Mouse (Mus musculus): ENCODE results near the gene 4930519P11Rik. TPM values are rescaled to one million over a fixed set of nuclear protein-coding genes. Genes with fewer than 3 reads are reported as not detected.

4930519P11Rik gene
- polyA plus RNA-seq, 1 experiment from 2014 or later = not detected

GRCm38 (mm10) chr2:154572996-154573395 is 40.2 kb downstream of the 4930519P11Rik start:
- Histone ChIP-seq H3K4me1 (peaks cover 53% of the 10 kb centered on the region), H3K4me3 (no peak overlapping the region), H3K27me3 (ENCODE audit: low read depth, poor library complexity, severe bottlenecking) (0 out of 2 replicates have a peak, but pooled peaks cover 7% of the 10 kb centered on the region), H3K36me3 (peaks cover 1% of the 10 kb centered on the region; the same call in 1 of the 2 replicates), H3K9me3 (replicated peaks) (no peaks in the 10 kb centered on the region), H3K27ac (replicated peaks) (no peak overlapping the region)
- DNase-seq (ENCODE audit: low spot score) = no peak
- 85% methylated on average over 3 of the region's 3 CpGs for WGBS

- no peak overlapping the region for H3K27ac ChIP-seq (replicated peaks)
- H3K4me3 ChIP-seq = no peak overlapping the region
- 0 out of 2 replicates have a peak, but pooled peaks cover 7% of the 10 kb centered on the region for H3K27me3 ChIP-seq (ENCODE audit: low read depth, poor library complexity, severe bottlenecking)
- H3K36me3 ChIP-seq = peaks cover 10% of the 10 kb centered on the region; the same call in 1 of the 2 replicates
- peaks cover 53% of the 10 kb centered on the region for H3K4me1 ChIP-seq
- 89% methylated on average over 8 of the region's 8 CpGs for WGBS
- no peaks in the 10 kb centered on the region for H3K9me3 ChIP-seq (replicated peaks)
- no peak for DNase-seq (ENCODE audit: low spot score)
Measured at GRCm38 (mm10) chr2:154571976-154572375, 41.3 kb downstream of the 4930519P11Rik start.

DNA sequence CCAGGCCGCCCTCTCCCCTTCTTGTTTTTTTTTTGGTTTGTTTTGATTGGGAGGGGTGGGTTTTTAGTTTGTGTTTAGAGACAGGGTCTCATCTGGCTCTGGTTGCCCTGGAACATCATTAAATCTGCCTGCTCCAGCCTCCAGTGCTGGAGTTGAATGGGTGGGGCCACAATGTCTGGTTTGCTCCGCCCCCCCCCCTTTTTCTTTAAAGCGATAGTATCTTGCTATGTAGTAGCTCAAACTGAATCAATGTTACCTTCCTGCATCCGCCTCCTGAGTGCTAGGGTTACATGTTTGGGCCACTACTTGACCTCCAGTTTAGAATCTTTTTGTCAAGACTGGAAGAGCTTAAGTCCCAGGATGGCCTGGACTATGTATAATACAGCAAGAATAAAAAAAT is 42.0 kb downstream of the 4930519P11Rik start:
- Histone ChIP-seq H3K36me3 (peaks cover 12% of the 10 kb centered on the region; the same call in 1 of the 2 replicates), H3K9me3 (replicated peaks) (no peaks in the 10 kb centered on the region), H3K4me3 (0 out of 2 replicates have a peak overlapping the region, but pooled peaks have one; percentile 1), H3K27ac (replicated peaks) (peak overlapping the region; percentile 98; the same call in 1 of the 2 replicates), H3K4me1 (peaks cover 53% of the 10 kb centered on the region), H3K27me3 (ENCODE audit: low read depth, poor library complexity, severe bottlenecking) (0 out of 2 replicates have a peak, but pooled peaks cover 7% of the 10 kb centered on the region)
- WGBS = 82% methylated on average over 4 of the region's 4 CpGs
- no peak for DNase-seq (ENCODE audit: low spot score)

GRCm38 (mm10) chr2:154570666-154571065 is 42.6 kb downstream of the 4930519P11Rik start:
- DNase-seq (ENCODE audit: low spot score) = no peak
- peak overlapping the region; percentile 98 for H3K27ac ChIP-seq (replicated peaks)
- H3K27me3 ChIP-seq (ENCODE audit: low read depth, poor library complexity, severe bottlenecking) = 0 out of 2 replicates have a peak, but pooled peaks cover 7% of the 10 kb centered on the region
- H3K36me3 ChIP-seq = peaks cover 14% of the 10 kb centered on the region; the same call in 1 of the 2 replicates
- peaks cover 56% of the 10 kb centered on the region for H3K4me1 ChIP-seq
- H3K9me3 ChIP-seq (replicated peaks) = no peaks in the 10 kb centered on the region
- peak overlapping the region; percentile 87; the same call in 1 of the 2 replicates for H3K4me3 ChIP-seq
- WGBS = 91% methylated on average over 4 of the region's 4 CpGs

- Histone ChIP-seq H3K4me3 (peak within 1 kb of the TSS; percentile 87), H3K4me1 (peaks cover 64% of the 10 kb centered on the region), H3K9me3 (replicated peaks) (no peaks in the 10 kb centered on the region), H3K36me3 (peaks cover 22% of the 10 kb centered on the region), H3K27me3 (ENCODE audit: low read depth, poor library complexity, severe bottlenecking) (0 out of 2 replicates have a peak, but pooled peaks cover 7% of the 10 kb centered on the region), H3K27ac (replicated peaks) (peak within 1 kb of the TSS; percentile 98)
- under 1% methylated on average over 44 of the region's 44 CpGs for WGBS
- peak; percentile 99 for DNase-seq (ENCODE audit: low spot score)
Measured at GRCm38 (mm10) chr2:154569836-154570286, 43.4 kb downstream of the 4930519P11Rik start, which contains the start of gene E2f1. Gene E2f1, minus strand, starts transcription at chr2:154569892.

DNA sequence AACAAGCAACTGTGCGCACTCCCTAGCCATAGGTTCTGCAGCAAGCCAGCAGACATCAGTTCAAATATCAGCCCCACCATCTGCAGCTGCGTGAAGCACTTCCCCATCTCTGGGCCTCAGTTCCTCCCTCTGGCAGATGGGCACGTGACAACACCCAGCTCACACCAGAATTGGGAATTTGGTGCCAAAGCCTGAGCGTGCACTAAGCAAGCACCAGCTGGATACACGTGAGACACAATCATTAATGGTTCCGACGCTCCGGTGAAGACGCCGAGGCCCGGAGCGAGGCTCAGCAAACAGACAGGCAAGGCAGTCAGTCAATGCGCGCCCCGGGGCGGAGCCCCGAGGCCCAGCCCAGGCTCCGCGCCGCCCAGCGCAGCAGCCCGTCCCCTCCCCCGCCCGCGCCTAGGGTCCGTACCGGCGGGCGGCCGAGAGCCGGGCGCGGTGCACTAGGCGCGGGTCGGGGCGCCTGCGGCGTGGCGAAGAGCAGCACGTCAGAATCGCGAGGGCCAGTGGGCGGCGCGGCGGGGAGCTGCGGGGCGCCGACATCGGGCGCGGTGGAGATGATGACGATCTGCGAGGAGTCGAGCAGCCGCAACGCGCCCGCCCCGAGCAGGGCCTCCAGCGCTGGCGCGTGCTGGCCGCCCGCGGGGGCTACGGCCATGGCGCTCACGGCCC is 44.0 kb downstream of the 4930519P11Rik start:
- H3K9me3 ChIP-seq (replicated peaks) = no peaks in the 10 kb centered on the region
- peak overlapping the region; percentile 87 for H3K4me3 ChIP-seq
- H3K27ac ChIP-seq (replicated peaks) = peak overlapping the region; percentile 98
- peaks cover 29% of the 10 kb centered on the region for H3K36me3 ChIP-seq
- peaks cover 64% of the 10 kb centered on the region for H3K4me1 ChIP-seq
- DNase-seq (ENCODE audit: low spot score) = peak; percentile 75
- H3K27me3 ChIP-seq (ENCODE audit: low read depth, poor library complexity, severe bottlenecking) = 0 out of 2 replicates have a peak, but pooled peaks cover 7% of the 10 kb centered on the region
- under 1% methylated on average over 70 of the region's 70 CpGs for WGBS

GRCm38 (mm10) chr2:154568329-154569070 is 44.7 kb downstream of the 4930519P11Rik start:
- peak; percentile 66 for DNase-seq (ENCODE audit: low spot score)
- Histone ChIP-seq H3K27ac (replicated peaks) (peak overlapping the region; percentile 98), H3K9me3 (replicated peaks) (no peaks in the 10 kb centered on the region), H3K27me3 (ENCODE audit: low read depth, poor library complexity, severe bottlenecking) (0 out of 2 replicates have a peak, but pooled peaks cover 7% of the 10 kb centered on the region), H3K4me1 (peaks cover 63% of the 10 kb centered on the region), H3K36me3 (peaks cover 36% of the 10 kb centered on the region), H3K4me3 (peak overlapping the region; percentile 87)
- 14% methylated on average over 10 of the region's 10 CpGs for WGBS

DNA sequence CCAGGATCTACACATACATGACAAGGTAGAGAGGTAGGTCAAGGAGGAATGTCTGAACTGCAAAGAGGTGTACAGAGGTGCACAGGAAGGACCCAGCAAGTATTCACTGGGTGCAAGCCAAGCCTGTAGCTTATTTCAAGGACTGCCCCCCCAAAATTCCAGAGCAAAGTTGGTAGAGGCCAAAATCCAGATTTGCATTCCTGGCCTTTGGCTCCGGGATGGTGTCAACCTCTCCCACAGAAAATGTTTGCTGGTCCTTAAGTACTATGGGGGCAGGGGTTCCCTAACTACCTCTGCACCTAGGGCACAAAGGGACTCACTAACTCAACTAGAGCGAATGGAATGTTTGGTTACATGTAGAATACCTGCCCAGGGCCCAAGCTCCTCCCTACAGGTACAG is 45.5 kb downstream of the 4930519P11Rik start:
- 77% methylated on average over 2 of the region's 2 CpGs for WGBS
- Histone ChIP-seq H3K27ac (replicated peaks) (peak overlapping the region; percentile 98), H3K9me3 (replicated peaks) (no peaks in the 10 kb centered on the region), H3K27me3 (ENCODE audit: low read depth, poor library complexity, severe bottlenecking) (0 out of 2 replicates have a peak, but pooled peaks cover 7% of the 10 kb centered on the region), H3K4me3 (peak overlapping the region; percentile 87), H3K36me3 (peaks cover 43% of the 10 kb centered on the region), H3K4me1 (peaks cover 63% of the 10 kb centered on the region)
- no peak for DNase-seq (ENCODE audit: low spot score)

DNA sequence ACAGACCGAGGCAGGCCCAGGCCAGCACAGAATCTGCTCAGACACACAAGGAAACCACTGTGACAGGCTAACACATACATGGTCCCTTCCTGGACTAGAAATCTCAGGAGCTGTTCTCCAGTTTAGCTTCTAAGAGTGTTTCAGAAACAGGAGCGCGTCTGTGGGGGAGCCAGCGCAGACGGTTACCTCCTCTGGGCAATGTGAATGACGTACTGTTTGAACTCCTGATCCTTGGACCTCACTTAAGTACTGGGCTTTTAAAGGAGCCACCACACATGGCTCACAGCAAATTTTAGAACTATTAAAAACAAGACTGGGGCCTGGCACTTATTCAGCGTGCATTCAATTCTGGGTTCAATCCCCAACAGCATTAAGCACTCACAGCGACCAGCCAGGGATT is 46.6 kb downstream of the 4930519P11Rik start:
- Histone ChIP-seq H3K36me3 (peaks cover 54% of the 10 kb centered on the region), H3K27me3 (ENCODE audit: low read depth, poor library complexity, severe bottlenecking) (no peaks in the 10 kb centered on the region), H3K27ac (replicated peaks) (peak overlapping the region; percentile 70; the same call in 1 of the 2 replicates), H3K4me3 (peak overlapping the region; percentile 31), H3K4me1 (peaks cover 63% of the 10 kb centered on the region), H3K9me3 (replicated peaks) (no peaks in the 10 kb centered on the region)
- 73% methylated on average over 8 of the region's 8 CpGs for WGBS
- no peak for DNase-seq (ENCODE audit: low spot score)

- Histone ChIP-seq H3K27me3 (ENCODE audit: low read depth, poor library complexity, severe bottlenecking) (no peaks in the 10 kb centered on the region), H3K4me1 (peaks cover 62% of the 10 kb centered on the region), H3K4me3 (no peak overlapping the region), H3K27ac (replicated peaks) (peak overlapping the region; percentile 52), H3K9me3 (replicated peaks) (no peaks in the 10 kb centered on the region), H3K36me3 (peaks cover 65% of the 10 kb centered on the region)
- 84% methylated on average over 3 of the region's 3 CpGs for WGBS
- no peak for DNase-seq (ENCODE audit: low spot score)
Measured at GRCm38 (mm10) chr2:154565562-154565961, 47.7 kb downstream of the 4930519P11Rik start.

- Histone ChIP-seq H3K4me1 (peaks cover 63% of the 10 kb centered on the region), H3K36me3 (peaks cover 79% of the 10 kb centered on the region)
- DNase-seq (ENCODE audit: low spot score) = no peak
Measured at GRCm38 (mm10) chr2:154563612-154564170, 49.5 kb downstream of the 4930519P11Rik start.

More at GRCm38 (mm10) chr2:154563612-154564170, 49.5 kb downstream of the 4930519P11Rik start:
- Histone ChIP-seq H3K9me3 (replicated peaks) (no peaks in the 10 kb centered on the region), H3K27ac (replicated peaks) (0 out of 2 replicates have a peak overlapping the region, but pooled peaks have one; percentile 30), H3K4me3 (no peak overlapping the region), H3K27me3 (ENCODE audit: low read depth, poor library complexity, severe bottlenecking) (no peaks in the 10 kb centered on the region)
- WGBS = 92% methylated on average over 22 of the region's 22 CpGs
